Mouse (Mus musculus): Measurements from ENCODE around the gene Cdkn2d. TPM values are rescaled to one million over a fixed set of nuclear protein-coding genes. Genes with fewer than 3 reads are reported as not detected.
"Not testable (repeated sequence)": the region's sequence is repeated elsewhere in the genome, so short reads cannot be mapped to it uniquely, and the experiment has no call there.

Gene Cdkn2d
- polyA plus RNA-seq, 1 experiment from 2014 or later, result 80.3 TPM

- H3K4me1 ChIP-seq (replicated peaks; ENCODE audit: control insufficient read depth, insufficient read depth, low read length), result no peaks in the 10 kb centered on the region
- H3K4me2 ChIP-seq (replicated peaks; ENCODE audit: low read depth, low read length), result no peak overlapping the region
- no peak overlapping the region for H3K27ac ChIP-seq (ENCODE audit: low read depth, low read length)
- WGBS, result 89% methylated on average over 12 of the region's 12 CpGs
- H3K4me3 ChIP-seq (ENCODE audit: low read depth, low read length), result no peak overlapping the region
- no peaks in the 10 kb centered on the region for H3K9me3 ChIP-seq (ENCODE audit: control insufficient read depth, low read length)
- ATAC-seq (ENCODE audit: low FRiP score) (0 out of 2 replicates have a peak, but pooled peaks have one; percentile 20), DNase-seq (ENCODE audit: low spot score) (no peak)
- H3K9ac ChIP-seq (ENCODE audit: low read depth, low read length), result no peak overlapping the region
- H3K36me3 ChIP-seq (ENCODE audit: control insufficient read depth, insufficient read depth, low read length), result peaks cover 19% of the 10 kb centered on the region
- H3K27me3 ChIP-seq (ENCODE audit: control insufficient read depth, insufficient read depth, low read length), result no peaks in the 10 kb centered on the region
Observed at GRCm38 (mm10) chr9:21275727-21276126, 15.5 kb downstream of the Cdkn2d start.

GRCm38 (mm10) chr9:21275013-21275710, 16.0 kb downstream of the Cdkn2d start:
- Histone ChIP-seq H3K4me1 (replicated peaks; ENCODE audit: control insufficient read depth, insufficient read depth, low read length) (no peaks in the 10 kb centered on the region), H3K9me3 (ENCODE audit: control insufficient read depth, low read length) (no peaks in the 10 kb centered on the region), H3K36me3 (ENCODE audit: control insufficient read depth, insufficient read depth, low read length) (peaks cover 19% of the 10 kb centered on the region), H3K27me3 (ENCODE audit: control insufficient read depth, insufficient read depth, low read length) (no peaks in the 10 kb centered on the region), H3K4me3 (ENCODE audit: low read depth, low read length) (no peak overlapping the region), H3K4me2 (replicated peaks; ENCODE audit: low read depth, low read length) (no peak overlapping the region), H3K27ac (ENCODE audit: low read depth, low read length) (no peak overlapping the region), H3K9ac (ENCODE audit: low read depth, low read length) (no peak overlapping the region)
- DNase-seq (ENCODE audit: low spot score) (no peak), ATAC-seq (ENCODE audit: low FRiP score) (no peak)
- 84% methylated on average over 7 of the region's 7 CpGs for WGBS

DNA sequence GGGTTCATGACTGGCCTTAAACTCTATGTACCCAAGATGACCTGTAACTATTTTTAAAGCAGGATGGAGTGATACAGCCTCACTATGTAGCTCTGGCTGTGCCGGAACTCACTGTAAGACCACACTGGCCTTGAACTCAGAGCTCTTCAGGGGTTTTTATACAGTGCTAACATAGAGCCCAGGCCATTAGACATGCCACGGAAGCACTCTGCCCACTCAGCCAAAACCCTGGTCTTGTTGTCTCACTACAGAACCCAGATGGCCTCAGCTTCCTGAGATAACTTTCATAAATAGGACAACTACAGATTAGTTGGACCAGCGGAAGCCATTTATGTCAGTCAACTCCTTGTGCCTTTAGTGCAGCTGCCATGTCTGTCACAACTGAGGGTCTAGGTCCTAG, 16.9 kb downstream of the Cdkn2d start:
- WGBS, result 94% methylated on average over 3 of the region's 3 CpGs
- Histone ChIP-seq H3K27ac (ENCODE audit: low read depth, low read length) (no peak overlapping the region), H3K27me3 (ENCODE audit: control insufficient read depth, insufficient read depth, low read length) (no peaks in the 10 kb centered on the region), H3K9ac (ENCODE audit: low read depth, low read length) (no peak overlapping the region), H3K9me3 (ENCODE audit: control insufficient read depth, low read length) (no peaks in the 10 kb centered on the region), H3K4me3 (ENCODE audit: low read depth, low read length) (no peak overlapping the region), H3K4me2 (replicated peaks; ENCODE audit: low read depth, low read length) (no peak overlapping the region), H3K36me3 (ENCODE audit: control insufficient read depth, insufficient read depth, low read length) (peaks cover 16% of the 10 kb centered on the region), H3K4me1 (replicated peaks; ENCODE audit: control insufficient read depth, insufficient read depth, low read length) (no peaks in the 10 kb centered on the region)
- DNase-seq (ENCODE audit: low spot score) (no peak), ATAC-seq (ENCODE audit: low FRiP score) (no peak)

- no peak overlapping the region for H3K9ac ChIP-seq (ENCODE audit: low read depth, low read length)
- no peaks in the 10 kb centered on the region for H3K4me1 ChIP-seq (replicated peaks; ENCODE audit: control insufficient read depth, insufficient read depth, low read length)
- H3K27ac ChIP-seq (ENCODE audit: low read depth, low read length), result no peak overlapping the region
- whole genome bisulfite sequencing, result 85% methylated on average over 7 of the region's 7 CpGs
- no peak overlapping the region for H3K4me3 ChIP-seq (ENCODE audit: low read depth, low read length)
- peaks cover 15% of the 10 kb centered on the region for H3K36me3 ChIP-seq (ENCODE audit: control insufficient read depth, insufficient read depth, low read length)
- no peaks in the 10 kb centered on the region for H3K9me3 ChIP-seq (ENCODE audit: control insufficient read depth, low read length)
- no peaks in the 10 kb centered on the region for H3K27me3 ChIP-seq (ENCODE audit: control insufficient read depth, insufficient read depth, low read length)
- no peak overlapping the region for H3K4me2 ChIP-seq (replicated peaks; ENCODE audit: low read depth, low read length)
- DNase-seq (ENCODE audit: low spot score), result no peak
- ATAC-seq (ENCODE audit: low FRiP score), result no peak
Observed at GRCm38 (mm10) chr9:21273520-21274228, 17.5 kb downstream of the Cdkn2d start.

GRCm38 (mm10) chr9:21273094-21273493, 18.1 kb downstream of the Cdkn2d start:
- no peak overlapping the region for H3K4me3 ChIP-seq (ENCODE audit: low read depth, low read length)
- no peaks in the 10 kb centered on the region for H3K9me3 ChIP-seq (ENCODE audit: control insufficient read depth, low read length)
- DNase-seq (ENCODE audit: low spot score) (no peak), ATAC-seq (ENCODE audit: low FRiP score) (no peak)
- no peaks in the 10 kb centered on the region for H3K4me1 ChIP-seq (replicated peaks; ENCODE audit: control insufficient read depth, insufficient read depth, low read length)
- peaks cover 15% of the 10 kb centered on the region for H3K36me3 ChIP-seq (ENCODE audit: control insufficient read depth, insufficient read depth, low read length)
- 90% methylated on average over 8 of the region's 8 CpGs for WGBS
- H3K27me3 ChIP-seq (ENCODE audit: control insufficient read depth, insufficient read depth, low read length), result no peaks in the 10 kb centered on the region
- no peak overlapping the region for H3K9ac ChIP-seq (ENCODE audit: low read depth, low read length)
- H3K27ac ChIP-seq (ENCODE audit: low read depth, low read length), result no peak overlapping the region
- no peak overlapping the region for H3K4me2 ChIP-seq (replicated peaks; ENCODE audit: low read depth, low read length)

- WGBS, result 91% methylated on average over 9 of the region's 9 CpGs
- Histone ChIP-seq H3K4me2 (replicated peaks; ENCODE audit: low read depth, low read length) (no peak overlapping the region), H3K4me1 (replicated peaks; ENCODE audit: control insufficient read depth, insufficient read depth, low read length) (no peaks in the 10 kb centered on the region), H3K27me3 (ENCODE audit: control insufficient read depth, insufficient read depth, low read length) (no peaks in the 10 kb centered on the region), H3K4me3 (ENCODE audit: low read depth, low read length) (no peak overlapping the region), H3K36me3 (ENCODE audit: control insufficient read depth, insufficient read depth, low read length) (peaks cover 15% of the 10 kb centered on the region), H3K27ac (ENCODE audit: low read depth, low read length) (no peak overlapping the region), H3K9ac (ENCODE audit: low read depth, low read length) (no peak overlapping the region), H3K9me3 (ENCODE audit: control insufficient read depth, low read length) (no peaks in the 10 kb centered on the region)
- DNase-seq (ENCODE audit: low spot score) (no peak), ATAC-seq (ENCODE audit: low FRiP score) (no peak)
Observed at GRCm38 (mm10) chr9:21272391-21272790, 18.8 kb downstream of the Cdkn2d start.

GRCm38 (mm10) chr9:21269590-21269989, 21.6 kb downstream of the Cdkn2d start:
- peaks cover 13% of the 10 kb centered on the region for H3K36me3 ChIP-seq (ENCODE audit: control insufficient read depth, insufficient read depth, low read length)

GRCm38 (mm10) chr9:21268305-21268704, 22.9 kb downstream of the Cdkn2d start:
- Histone ChIP-seq H3K27ac (ENCODE audit: low read depth, low read length) (no peak overlapping the region), H3K9me3 (ENCODE audit: control insufficient read depth, low read length) (no peaks in the 10 kb centered on the region), H3K4me3 (ENCODE audit: low read depth, low read length) (no peak overlapping the region), H3K4me2 (replicated peaks; ENCODE audit: low read depth, low read length) (no peak overlapping the region), H3K36me3 (ENCODE audit: control insufficient read depth, insufficient read depth, low read length) (peaks cover 8% of the 10 kb centered on the region), H3K9ac (ENCODE audit: low read depth, low read length) (no peak overlapping the region), H3K27me3 (ENCODE audit: control insufficient read depth, insufficient read depth, low read length) (no peaks in the 10 kb centered on the region), H3K4me1 (replicated peaks; ENCODE audit: control insufficient read depth, insufficient read depth, low read length) (peaks cover 8% of the 10 kb centered on the region)
- DNase-seq (ENCODE audit: low spot score), result no peak
- 93% methylated on average over 16 of the region's 16 CpGs for WGBS
- no peak for ATAC-seq (ENCODE audit: low FRiP score)

More at GRCm38 (mm10) chr9:21269590-21269989, 21.6 kb downstream of the Cdkn2d start:
- not testable (repeated sequence) for DNase-seq (ENCODE audit: low spot score); H3K4me1 ChIP-seq (replicated peaks; ENCODE audit: control insufficient read depth, insufficient read depth, low read length); H3K4me3 ChIP-seq (ENCODE audit: low read depth, low read length); ATAC-seq (ENCODE audit: low FRiP score); H3K27ac ChIP-seq (ENCODE audit: low read depth, low read length); H3K27me3 ChIP-seq (ENCODE audit: control insufficient read depth, insufficient read depth, low read length); H3K9me3 ChIP-seq (ENCODE audit: control insufficient read depth, low read length); H3K9ac ChIP-seq (ENCODE audit: low read depth, low read length); H3K4me2 ChIP-seq (replicated peaks; ENCODE audit: low read depth, low read length)
- 83% methylated on average over 5 of the region's 5 CpGs for WGBS

- 92% methylated on average over 5 of the region's 5 CpGs for WGBS
- peaks cover 8% of the 10 kb centered on the region for H3K4me1 ChIP-seq (replicated peaks; ENCODE audit: control insufficient read depth, insufficient read depth, low read length)
- H3K27ac ChIP-seq (ENCODE audit: low read depth, low read length), result no peak overlapping the region
- H3K4me2 ChIP-seq (replicated peaks; ENCODE audit: low read depth, low read length), result no peak overlapping the region
- DNase-seq (ENCODE audit: low spot score) (no peak), ATAC-seq (ENCODE audit: low FRiP score) (no peak)
- no peaks in the 10 kb centered on the region for H3K27me3 ChIP-seq (ENCODE audit: control insufficient read depth, insufficient read depth, low read length)
- no peak overlapping the region for H3K9ac ChIP-seq (ENCODE audit: low read depth, low read length)
- H3K36me3 ChIP-seq (ENCODE audit: control insufficient read depth, insufficient read depth, low read length), result no peaks in the 10 kb centered on the region; the same call in 1 of the 2 replicates
- H3K9me3 ChIP-seq (ENCODE audit: control insufficient read depth, low read length), result no peaks in the 10 kb centered on the region
- H3K4me3 ChIP-seq (ENCODE audit: low read depth, low read length), result no peak overlapping the region
Observed at GRCm38 (mm10) chr9:21266889-21267288, 24.3 kb downstream of the Cdkn2d start.
